ENCODE assay signal across 12 mouse cellular contexts in the genomic region with DNA sequence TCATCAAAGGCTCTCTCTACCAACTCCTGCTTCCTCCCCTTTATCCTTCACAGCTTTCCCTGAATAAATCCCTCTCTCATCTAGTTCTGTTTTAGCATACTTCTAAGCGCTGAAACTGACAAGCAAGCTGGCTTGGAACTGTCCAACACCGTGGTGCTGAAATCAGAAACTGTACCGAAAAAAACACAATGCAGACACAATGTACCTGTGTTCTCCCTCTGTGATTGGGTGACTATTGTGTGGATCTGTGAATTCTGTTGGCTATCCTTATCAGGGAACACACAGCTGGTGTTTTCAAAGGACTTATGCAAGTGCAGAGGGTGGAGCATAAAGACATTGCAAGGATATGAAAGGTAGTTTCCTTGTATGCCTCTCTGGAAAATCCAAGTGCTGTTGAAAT. TPM values are rescaled to one million over a fixed set of nuclear protein-coding genes. Genes with fewer than 3 reads are reported as not detected.
DNase-seq lines count a peak whose midpoint lies in the region; ATAC-seq and TF ChIP-seq lines count a peak whose summit lies in the region.
"Had no signal": no experiment of that assay in that cellular context is flagged by ENCODE, and none has a peak within 500 bp of the region (broad histone marks: within the 10 kb centered on the region; RNA-seq: fewer than 3 reads in every experiment).

No protein-coding gene starts in this region.

- H3K36me3 ChIP-seq in forebrain, postnatal 0 days (ENCODE audit: insufficient read depth): no peaks in the 10 kb centered on the region
- no peaks in the 10 kb centered on the region for H3K36me3 ChIP-seq in forebrain, embryonic 12.5 days (replicated peaks)
- H3K36me3 ChIP-seq: hindbrain, embryonic 15.5 days had no signal

- no peak overlapping the region for H3K4me3 ChIP-seq in forebrain, postnatal 0 days (ENCODE audit: low read depth, low read length)
- no peak overlapping the region for H3K4me3 ChIP-seq in forebrain, embryonic 12.5 days (replicated peaks)
- H3K4me3 ChIP-seq: hindbrain, embryonic 15.5 days had no signal

- peak; percentile 29; the same call in 1 of the 2 replicates for ATAC-seq in forebrain, postnatal 0 days
- no peak for ATAC-seq in forebrain, embryonic 12.5 days (ENCODE audit: low FRiP score)
- ATAC-seq in CD4-positive, CD25-positive, alpha-beta regulatory T cell, adult 4 months: no peak
- no peak for ATAC-seq in erythroid progenitor cell, adult 5-6 weeks (replicated peaks; ENCODE audit: low FRiP score, poor library complexity, severe bottlenecking)

- no peak overlapping the region for H3K9ac ChIP-seq in forebrain, postnatal 0 days
- H3K9ac ChIP-seq in forebrain, embryonic 12.5 days: no peak overlapping the region
- H3K9ac ChIP-seq: hindbrain, embryonic 15.5 days had no signal

- H3K27ac ChIP-seq in forebrain, postnatal 0 days (ENCODE audit: low read depth, low read length): no peak overlapping the region
- no peak overlapping the region for H3K27ac ChIP-seq in forebrain, embryonic 12.5 days
- H3K27ac ChIP-seq: hindbrain, embryonic 15.5 days had no signal

- H3K4me2 ChIP-seq in forebrain, postnatal 0 days (ENCODE audit: low read depth): no peak overlapping the region
- H3K4me2 ChIP-seq in forebrain, embryonic 12.5 days: no peak overlapping the region
- H3K4me2 ChIP-seq: hindbrain, embryonic 15.5 days had no signal

- WGBS in forebrain, postnatal 0 days: 6% methylated on average over 3 of the region's 3 CpGs
- 1% methylated on average over 3 of the region's 3 CpGs for WGBS in forebrain, embryonic 12.5 days

- no peaks in the 10 kb centered on the region for H3K27me3 ChIP-seq in forebrain, postnatal 0 days (ENCODE audit: insufficient read depth, low read length)
- no peaks in the 10 kb centered on the region for H3K27me3 ChIP-seq in forebrain, embryonic 12.5 days
- H3K27me3 ChIP-seq: hindbrain, embryonic 15.5 days had no signal

- TF ChIP-seq CTCF in forebrain, postnatal 0 days (IDR thresholded peaks at IDR 0.05; ENCODE audit: low read depth): no peak

- peak; percentile 25 for DNase-seq in forebrain, postnatal 0 days
- DNase-seq in ovary, postnatal 10 days (ENCODE audit: low spot score): peak; percentile 17
- DNase-seq in ovary, adult 18-20 months (ENCODE audit: low spot score): no peak
- peak; percentile 56 for DNase-seq in embryo, embryonic 11.5 days (ENCODE audit: low read depth, low spot score)
- DNase-seq in retina, embryonic 14.5 days (ENCODE audit: low spot score): peak; percentile 70

- no peaks in the 10 kb centered on the region for H3K9me3 ChIP-seq in forebrain, postnatal 0 days (ENCODE audit: low read length)
- no peaks in the 10 kb centered on the region for H3K9me3 ChIP-seq in forebrain, embryonic 12.5 days
- H3K9me3 ChIP-seq: hindbrain, embryonic 15.5 days had no signal

- no peaks in the 10 kb centered on the region for H3K4me1 ChIP-seq in forebrain, postnatal 0 days (ENCODE audit: insufficient read depth)
- no peaks in the 10 kb centered on the region for H3K4me1 ChIP-seq in forebrain, embryonic 12.5 days
- H3K4me1 ChIP-seq: hindbrain, embryonic 15.5 days had no signal

RNA-seq across cellular contexts. Expression of gene Topaz1, which starts 45.3 kb away (rescaled TPM):
- total RNA-seq in forebrain, postnatal 0 days (2014; rRNA removed): not detected in 2 replicates
- 0.05 TPM in 1 of 2 replicates, not detected in the other for polyA plus RNA-seq in forebrain, postnatal 0 days (2015; fragmentation: Nextera tagmentation; extraction: Ambion mirVana)
- polyA plus RNA-seq in forebrain, embryonic 12.5 days (2016; fragmentation: Nextera tagmentation; extraction: Ambion mirVana): not detected in 2 replicates
- polyA plus RNA-seq in CD4-positive, CD25-positive, alpha-beta regulatory T cell, adult 4 months (2017; shearing (Covaris generic)): not detected
- not detected in 2 replicates for total RNA-seq in erythroid progenitor cell, adult 5-6 weeks (2015; ENCODE audit: low replicate concordance)
- 0.13 TPM in 1 of 2 replicates, not detected in the other for total RNA-seq in erythroid progenitor cell, adult 5-6 weeks (2017; ENCODE audit: low replicate concordance)
- polyA plus RNA-seq: cortical plate, adult 2 months; hindbrain, embryonic 15.5 days; lung, embryonic 16.5 days; small intestine, adult 2 months had no signal
